Mouse (Mus musculus) left cerebral cortex, adult 11 months (tissue): ENCODE data around the gene Tbc1d23.
"Not testable (repeated sequence)": the region's sequence is repeated elsewhere in the genome, so short reads cannot be mapped to it uniquely, and the experiment has no call there.

ENCODE experiments used
- DNase-seq: peaks from one replicate; pipeline ENCODE4 v3.0.0; 2022; ENCODE audit warnings: low spot score

Gene Tbc1d23

DNA sequence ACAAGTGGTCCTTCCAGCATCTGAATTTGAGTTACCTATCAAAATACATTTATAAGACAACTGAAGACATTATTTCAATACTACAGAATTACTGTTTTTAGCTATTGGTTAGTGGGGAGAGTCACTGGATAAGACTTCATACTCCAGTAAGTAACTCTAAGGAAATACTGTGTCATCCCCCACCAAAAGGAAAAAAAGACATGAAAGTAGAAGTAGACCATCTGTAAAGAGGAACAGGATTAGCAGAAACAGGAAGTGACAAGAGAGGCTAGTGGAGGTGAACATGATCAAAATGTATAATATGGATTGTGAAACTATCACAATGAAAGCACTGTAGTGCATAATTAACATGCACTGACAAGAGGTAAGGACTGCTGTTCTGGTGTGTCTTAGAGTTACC is 15.3 kb downstream of the Tbc1d23 start:
- DNase-seq, result no peak

DNA sequence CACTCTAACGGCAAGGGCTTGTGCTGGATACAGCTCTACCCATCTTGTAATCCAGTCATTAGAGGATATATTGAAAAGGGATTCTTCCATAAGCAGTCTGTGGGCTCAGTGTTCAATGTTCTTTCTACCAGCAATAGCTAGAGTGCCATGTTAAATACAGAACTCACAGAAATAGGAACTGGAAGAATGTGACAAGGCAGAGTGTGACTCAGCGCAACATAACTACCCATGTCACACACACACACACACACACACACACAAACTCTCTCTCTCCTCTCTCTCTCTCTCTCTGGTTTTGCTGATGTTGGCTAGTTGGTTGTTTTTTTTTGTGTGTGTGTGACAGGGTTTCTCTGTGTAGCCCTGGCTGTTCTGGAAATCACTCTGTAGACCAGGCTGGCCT is 20.3 kb downstream of the Tbc1d23 start:
- no peak for DNase-seq

DNA sequence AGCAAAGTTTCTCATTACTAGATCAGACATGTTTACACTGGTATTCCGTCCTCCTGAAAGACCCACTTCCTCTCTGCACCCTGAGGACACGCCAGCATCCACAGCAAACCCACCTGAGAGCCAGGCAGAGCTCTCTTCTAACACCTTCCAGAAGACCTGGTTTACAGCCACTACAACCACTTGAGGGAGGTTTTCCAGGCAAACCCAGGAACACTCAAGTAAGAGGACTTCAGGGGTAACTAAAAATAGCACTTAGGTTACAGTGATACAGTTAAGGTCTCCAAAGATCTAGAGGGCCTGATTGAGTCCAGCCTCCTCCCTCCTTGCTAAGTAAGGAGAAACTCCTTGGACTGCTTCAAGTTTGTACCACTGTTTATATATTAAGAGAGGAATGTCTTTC is 23.0 kb downstream of the Tbc1d23 start:
- DNase-seq, result no peak

DNA sequence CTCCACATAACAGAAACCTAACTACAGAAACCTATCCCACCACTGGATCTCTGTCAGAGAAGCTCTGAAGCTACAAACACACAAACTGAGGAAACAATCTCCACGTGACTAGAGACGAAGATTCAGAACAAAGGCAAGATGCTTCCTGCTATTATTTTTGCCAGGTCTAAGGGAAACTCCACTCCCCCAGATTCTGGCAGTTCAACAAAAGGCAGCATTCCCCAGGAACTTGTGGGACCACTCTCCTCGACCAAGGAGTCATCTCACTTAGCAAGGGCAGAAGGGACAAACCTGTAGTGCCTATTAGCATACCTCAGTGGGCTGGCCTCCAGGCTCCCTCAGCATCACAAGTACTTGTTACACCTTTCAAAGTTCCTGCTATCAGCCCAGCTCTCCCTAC is 34.0 kb downstream of the Tbc1d23 start:
- no peak for DNase-seq

DNA sequence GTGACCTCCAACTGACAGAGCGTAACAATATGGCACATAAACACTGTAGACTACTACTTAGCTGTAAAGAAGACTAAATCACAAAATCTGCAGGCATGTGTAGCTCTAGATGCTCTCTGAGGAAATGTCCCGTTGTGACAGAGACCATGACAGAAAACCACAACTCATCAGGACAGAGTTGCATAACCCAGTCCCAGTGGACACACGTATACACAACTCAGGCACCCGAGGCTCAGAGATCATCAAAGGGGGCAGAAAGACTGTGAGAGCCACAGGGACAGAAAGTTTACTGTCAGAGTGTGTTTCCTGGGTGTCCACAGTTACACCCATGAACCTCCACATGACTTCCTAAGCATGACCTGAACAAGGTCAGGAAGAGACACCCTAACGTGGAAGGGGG is 34.7 kb downstream of the Tbc1d23 start:
- no peak for DNase-seq

DNA sequence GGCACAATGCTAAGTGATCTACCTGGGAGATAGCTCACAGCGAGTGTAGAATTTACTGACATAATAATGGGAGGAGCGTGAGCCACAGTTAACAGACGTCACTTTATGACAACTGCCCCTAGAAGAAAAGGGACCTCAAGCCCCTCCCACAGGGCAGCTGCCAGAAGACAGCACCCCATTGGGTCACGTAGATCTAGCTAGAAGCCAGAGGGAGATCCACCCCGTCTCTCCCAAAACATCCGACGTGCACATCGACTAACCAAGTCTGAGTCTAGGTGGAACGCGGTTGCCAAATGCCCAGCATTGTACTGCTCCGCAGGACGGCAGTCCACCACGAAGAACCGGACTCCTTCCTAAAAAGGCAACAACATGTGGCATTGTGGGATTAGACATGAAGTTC is 40.1 kb downstream of the Tbc1d23 start:
- DNase-seq, result no peak

DNA sequence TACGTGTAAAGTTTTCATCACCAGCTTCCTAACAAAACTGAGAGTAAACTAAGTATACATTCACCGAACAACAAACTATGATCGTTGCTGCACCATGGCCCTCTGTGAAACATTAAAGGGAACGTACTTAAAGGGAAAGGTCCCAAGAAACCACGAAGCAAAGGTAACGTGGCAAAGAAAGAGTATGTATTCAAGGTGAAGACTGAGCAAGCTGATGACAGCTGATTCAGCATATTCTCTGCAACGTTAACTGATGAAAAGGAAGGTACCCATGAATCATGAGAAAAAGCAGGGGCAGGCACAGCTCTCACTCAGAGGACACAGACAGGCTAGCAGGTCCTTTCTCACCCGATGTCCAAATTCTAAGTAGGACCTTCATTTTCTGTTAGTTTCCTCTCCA is 40.9 kb downstream of the Tbc1d23 start:
- DNase-seq, result no peak

DNA sequence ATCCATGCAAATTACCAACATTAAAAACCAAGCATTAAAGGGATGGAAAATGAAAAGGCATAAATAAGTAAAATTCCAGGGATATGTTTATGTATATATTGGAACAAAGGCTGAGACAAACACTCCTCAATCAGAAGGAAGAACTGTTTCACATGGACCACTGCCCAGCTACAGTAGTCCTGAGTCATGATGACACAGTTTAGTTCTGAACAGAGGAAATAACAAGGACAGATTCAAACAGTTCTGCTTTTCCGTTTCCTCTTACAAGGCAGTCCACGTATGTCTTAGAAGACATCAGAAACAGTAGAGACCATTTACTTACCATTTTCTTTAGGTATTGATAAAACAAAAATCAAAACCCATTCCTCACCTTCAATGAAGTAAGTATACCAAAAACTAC is 41.8 kb downstream of the Tbc1d23 start:
- DNase-seq, result no peak

DNA sequence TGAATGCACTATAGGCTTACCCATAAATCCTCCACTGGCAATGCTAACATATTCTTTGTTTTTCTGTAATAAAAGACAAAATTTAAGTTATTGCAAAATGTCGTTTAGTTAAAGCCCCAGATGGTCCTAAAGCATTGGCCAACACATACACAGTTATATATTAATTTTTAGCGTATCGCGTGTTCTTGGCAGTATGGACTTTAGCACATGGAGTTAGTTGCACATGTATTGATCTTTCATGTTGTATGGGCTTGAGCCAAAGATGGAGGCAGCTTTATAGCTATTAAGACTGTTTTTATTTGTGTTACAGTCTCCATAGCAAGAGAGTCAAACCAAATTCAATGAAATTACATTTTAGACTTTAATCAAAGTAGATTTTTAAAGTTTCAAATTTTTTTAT is 44.7 kb downstream of the Tbc1d23 start:
- DNase-seq, result no peak

DNA sequence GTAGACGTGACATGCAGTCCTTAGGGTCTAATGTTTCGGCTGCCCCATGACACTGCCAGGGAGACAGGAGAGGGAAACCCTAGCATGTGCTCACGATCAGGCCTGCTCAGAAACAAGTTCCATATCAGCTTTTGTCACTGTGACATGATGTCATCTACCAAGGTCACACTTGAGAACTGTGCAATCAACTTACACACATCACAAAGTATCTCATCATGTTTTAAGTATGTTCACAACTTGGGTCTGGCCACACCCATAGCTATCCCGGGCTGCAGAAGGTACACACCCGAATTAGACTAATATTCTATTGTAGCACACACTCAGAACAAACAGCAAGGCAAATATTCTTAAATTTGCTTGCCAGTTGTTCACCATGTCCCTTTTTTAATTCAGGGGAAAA is 49.3 kb downstream of the Tbc1d23 start:
- no peak for DNase-seq

DNA sequence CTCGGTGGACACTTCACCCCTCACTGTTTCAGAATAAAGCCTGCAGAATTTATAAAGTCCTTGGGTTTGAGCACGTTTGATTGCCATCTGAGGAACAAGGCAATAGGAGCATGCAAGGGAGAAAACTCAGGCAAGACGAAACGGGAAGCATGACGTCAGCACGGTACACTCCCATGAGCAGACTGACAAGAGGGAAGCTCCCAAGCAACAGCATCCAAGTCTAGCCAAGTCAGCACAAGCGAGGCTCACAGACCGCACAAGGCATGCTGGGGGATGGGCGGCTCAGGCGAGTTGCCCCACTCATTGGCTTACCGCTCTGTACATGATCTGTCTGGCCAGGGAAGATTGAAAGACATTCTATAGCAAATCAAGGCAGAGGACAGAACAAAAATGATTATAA is 50.1 kb downstream of the Tbc1d23 start:
- DNase-seq, result no peak

DNA sequence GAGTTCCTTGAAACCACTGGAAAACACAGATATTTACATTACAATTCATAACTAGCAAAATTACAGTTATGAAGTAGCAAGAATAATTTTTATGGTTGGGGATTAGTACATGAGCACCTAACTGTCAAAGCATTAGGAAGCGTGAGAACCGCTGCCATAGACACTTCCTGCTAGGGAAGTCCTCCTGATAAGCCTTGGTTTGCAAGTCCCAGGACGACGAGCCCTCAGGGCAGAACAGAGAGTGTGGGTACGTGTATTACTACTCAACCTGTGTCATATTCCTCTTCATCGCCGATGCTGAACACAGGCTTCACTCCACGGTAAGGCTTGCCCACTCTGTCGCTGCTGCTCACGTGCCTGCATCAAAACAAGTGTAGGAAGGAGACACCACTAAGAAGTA is 53.6 kb downstream of the Tbc1d23 start:
- DNase-seq, result no peak

DNA sequence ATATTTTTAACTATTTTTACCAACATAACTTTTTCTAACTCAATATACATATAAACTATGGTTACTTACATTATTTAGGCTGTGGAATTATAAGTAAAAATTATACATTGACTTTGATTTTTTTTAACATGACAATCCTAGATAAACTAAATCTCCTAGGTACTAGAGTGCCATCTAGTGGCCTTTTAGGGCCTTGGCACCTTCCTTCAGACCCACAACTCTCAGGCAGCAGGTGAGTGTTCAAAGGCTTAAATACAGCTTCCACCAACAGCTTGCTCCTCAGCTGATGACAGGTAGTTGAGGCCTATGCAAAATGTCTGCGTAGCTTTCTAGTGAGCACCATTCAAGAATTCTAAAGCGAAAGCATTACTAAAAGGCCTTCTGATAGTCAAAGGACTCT is 54.0 kb downstream of the Tbc1d23 start:
- no peak for DNase-seq

DNA sequence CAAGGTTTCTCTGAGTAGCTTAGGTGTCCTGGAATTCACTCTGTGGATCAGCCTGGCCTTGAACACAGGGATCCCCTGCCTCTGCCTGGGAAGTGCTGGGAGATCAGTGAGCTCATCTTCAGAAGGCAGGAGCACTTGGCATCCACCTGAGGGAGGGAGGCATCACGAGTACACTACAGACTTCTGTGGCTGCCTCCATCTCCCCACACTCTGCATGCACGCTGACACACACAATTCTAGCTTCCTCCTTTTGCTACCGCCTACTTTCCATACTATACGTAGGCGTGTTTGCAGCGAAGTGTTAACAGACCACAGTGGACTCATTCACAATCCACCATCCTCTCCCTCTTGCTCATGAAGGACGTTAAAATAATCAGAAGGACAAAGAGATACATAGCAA is 55.0 kb downstream of the Tbc1d23 start:
- DNase-seq, result peak; percentile 51

DNA sequence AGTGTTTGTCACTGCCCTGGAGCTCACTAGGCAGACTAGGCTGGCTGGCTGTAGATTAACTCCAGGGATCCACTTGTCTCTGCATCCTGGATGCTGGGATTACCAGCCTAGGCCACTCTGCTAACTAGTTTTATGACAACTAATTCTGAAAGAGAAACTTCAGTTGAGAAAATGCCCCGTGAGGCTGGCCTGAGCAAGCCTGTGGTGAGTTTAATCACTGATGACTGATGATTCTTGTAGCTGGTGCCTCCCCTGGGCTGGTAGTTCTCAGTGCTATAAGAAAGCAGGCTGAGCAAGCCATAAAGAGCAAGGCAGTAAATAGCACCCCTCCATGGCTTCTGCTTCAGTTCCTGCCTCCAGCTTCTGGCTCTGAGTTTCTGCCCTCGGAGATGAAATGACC is 55.6 kb downstream of the Tbc1d23 start:
- DNase-seq, result no peak

DNA sequence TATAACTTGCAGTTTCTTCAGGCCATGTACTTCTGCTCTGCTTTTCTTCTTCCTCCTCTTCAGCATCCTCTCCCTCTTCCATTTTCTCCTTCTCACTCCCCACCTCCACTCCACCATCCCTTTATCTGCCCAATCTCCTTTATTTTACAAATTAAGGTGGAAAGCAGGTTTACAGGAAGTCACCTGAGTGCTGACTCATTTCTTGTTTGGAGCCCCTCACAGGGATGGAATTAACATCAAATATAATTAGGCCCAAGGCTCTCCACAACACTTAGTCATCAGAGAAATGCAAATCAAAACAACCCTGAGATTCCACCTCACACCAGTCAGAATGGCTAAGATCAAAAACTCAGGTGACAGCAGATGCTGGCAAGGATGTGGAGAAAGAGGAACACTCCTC is 56.8 kb downstream of the Tbc1d23 start:
- not testable (repeated sequence) for DNase-seq

DNA sequence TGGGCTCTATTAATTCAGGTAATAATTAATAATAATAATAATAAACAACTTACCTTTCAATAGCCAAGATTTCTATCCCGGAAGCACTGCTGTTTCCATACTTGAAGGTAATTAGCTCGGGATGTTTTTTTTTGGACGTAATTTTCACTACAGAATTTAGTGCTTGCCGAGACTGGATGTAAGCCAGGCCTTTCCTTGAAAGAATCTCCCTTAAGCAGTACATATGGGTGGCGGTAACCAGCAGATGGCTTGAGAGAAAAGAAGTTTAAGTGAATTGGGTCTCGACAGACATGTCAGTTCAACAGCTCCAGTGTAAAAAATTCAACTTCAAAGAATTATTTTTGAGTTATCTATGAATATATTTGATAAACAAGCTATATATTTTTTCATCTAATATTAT is 59.7 kb downstream of the Tbc1d23 start:
- DNase-seq, result no peak

DNA sequence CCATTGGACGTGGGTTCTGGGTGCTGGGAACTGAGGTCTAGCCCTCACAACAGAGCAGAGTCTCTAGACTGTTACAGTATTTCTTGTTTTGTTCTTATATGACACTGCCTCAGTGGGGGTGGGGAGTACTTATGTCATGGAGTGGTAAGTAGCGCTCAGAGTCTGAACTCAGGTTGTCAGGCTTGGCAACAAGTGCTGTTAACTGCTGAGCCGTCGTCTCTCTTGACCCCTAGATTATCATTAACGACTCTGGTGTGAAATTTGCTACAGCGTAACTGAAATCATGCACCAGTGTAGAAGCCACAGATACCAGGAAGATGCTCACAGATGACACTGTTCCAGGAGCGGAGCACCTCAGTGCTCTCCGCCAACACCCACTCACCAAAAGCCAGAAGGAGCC is 60.1 kb downstream of the Tbc1d23 start:
- DNase-seq, result no peak

DNA sequence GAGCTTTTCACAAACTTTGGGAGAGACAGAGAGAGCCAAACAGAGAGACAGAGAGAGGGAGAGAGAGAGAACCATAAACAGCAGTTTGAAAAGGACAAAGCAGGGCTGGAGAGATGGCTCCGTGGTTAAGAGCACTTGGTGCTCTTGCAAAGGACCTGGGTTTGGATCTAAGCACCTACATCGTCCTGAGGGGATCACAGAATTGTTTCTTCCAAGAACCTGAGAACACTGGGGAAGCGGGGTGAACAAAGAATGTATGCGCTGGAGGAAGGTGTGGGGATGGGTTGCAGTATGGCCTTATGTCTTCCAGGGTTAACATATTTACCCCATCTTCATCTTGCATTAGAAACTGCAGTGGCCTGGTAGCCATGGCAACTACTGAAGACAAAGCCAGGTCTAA is 63.1 kb downstream of the Tbc1d23 start:
- no peak for DNase-seq

DNA sequence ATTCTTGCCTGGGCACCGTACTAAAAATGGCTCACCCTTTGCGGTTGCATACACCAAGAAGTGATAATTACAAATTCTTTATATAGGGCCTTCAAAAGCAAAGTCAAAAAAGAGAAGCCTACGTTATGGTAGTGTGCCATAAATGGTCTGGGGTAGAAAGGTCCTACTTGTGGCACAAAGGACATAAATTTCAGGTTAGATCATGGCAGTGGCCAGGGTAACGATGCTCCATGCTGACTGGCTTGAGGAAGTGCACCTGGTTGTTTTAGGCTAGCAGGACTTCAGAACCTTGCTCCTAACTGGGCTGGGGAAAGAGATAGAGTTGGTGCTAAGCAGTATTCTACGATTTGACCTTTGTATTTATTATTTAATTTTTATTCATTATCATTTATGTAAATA is 63.8 kb downstream of the Tbc1d23 start:
- no peak for DNase-seq

DNA sequence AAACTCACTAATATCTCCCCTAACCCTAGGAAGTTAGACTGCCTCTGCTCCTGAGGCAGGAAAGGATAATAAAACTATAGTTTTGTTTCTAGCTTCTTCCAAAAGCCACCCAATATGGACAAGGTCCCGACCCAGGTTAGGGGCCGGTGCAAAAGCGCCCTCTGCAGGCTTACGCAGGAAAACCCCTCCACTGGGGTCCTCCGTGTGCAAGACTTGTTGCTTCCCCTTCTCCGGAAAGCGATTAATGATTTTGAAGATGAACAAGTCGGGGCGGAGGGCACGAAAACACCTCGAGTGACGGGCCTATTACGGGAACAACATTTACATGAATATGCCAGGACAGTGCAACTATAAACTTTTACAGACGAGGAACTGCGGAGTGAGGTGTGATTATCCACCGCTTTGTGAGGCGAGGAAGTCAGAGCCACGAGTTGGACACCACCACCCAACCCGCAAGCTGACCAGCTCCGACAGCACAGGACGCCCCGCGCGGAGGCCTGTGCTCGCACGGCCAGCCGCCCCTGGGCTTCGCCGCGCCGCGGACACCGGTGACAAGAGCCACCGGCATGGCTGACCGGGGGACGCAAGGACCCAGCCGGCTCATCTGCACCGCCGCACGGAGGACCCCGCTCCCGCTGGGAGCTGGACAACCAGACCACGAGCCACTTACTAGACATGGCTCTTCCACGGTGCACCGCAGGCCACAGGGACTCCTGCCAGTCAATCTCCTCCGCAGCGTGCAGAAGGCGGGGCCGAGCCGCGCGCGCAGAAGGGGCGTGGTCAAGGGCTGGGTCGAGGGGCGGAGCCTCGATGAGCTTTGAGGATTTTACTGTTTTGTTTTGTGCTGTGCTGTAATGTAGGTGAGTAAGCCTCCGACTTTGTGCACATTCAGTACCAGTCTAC is 64.4 kb downstream of the Tbc1d23 start, which contains the start of gene Nit2:
Gene Nit2, minus strand, starts transcription at position 731 of the 903 bp plus-strand sequence.
- DNase-seq, result peak; percentile 83

DNA sequence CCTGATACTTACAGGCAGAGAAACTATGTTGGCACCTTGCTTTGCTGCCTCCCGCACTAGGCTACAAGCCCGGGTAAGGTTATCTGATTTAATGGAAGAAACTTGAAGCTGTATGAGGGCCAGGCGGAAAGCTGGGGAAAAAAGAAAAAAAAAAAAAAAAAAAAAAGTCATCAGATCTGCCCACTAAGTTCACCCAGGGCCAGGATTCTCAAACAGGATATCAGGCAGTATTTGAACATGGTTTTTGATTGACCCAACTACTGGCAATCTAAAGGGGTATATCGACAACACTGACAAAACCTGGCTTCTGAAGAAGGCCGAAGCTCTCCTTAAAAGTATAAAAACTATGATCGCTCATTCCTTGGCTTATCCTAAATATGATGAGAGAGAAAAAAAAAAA is 65.2 kb downstream of the Tbc1d23 start:
- no peak for DNase-seq

DNA sequence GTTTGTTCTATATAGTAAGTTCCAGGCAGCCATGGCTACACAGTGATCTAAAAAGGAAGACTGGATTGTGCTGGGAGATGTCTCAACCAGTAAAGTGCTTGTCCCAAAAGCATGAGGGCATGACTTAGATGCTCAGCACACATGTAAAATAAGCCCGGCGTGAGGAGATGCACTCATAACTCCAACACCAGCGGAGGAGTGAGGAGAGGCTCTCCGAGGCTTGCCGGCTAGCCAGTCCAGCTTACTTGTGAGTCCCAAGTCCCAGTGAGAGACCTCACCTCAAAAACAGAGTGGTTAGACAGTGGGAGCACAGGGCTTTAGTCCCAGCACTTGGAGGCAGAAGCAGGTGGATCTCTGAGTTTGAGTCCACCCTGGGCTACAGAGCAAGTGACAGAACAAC is 66.1 kb downstream of the Tbc1d23 start:
- no peak for DNase-seq

DNA sequence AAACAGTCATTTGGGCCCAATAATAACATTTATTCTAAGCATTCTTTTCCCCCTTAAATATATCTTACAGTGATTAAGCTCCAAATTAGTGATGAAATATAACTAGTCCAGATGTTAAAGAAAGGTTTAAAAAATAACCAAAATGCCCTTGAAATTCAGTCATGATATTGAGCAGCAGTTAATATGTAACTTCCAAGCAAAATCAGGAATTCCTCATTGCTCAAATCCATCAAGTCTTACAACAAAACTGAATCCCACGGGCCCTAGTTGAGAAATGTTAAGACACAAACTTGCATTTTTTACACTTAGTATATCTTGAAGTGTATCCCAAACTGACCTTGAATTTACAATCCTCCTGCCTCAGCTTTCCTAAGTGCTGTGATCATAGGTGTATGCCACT is 67.6 kb downstream of the Tbc1d23 start:
- DNase-seq, result no peak
